Mouse (Mus musculus) common myeloid progenitor, adult 5-6 weeks (primary cell): ENCODE results near the gene Ssx2ip. TPM values are rescaled to one million over a fixed set of nuclear protein-coding genes. Genes with fewer than 3 reads are reported as not detected.
"Not testable (repeated sequence)": the region's sequence is repeated elsewhere in the genome, so short reads cannot be mapped to it uniquely, and the experiment has no call there.

Source experiments
- ATAC-seq: replicated peaks from 2 replicates; pipeline ENCODE4 v1.8.0; 2016; ENCODE audit warnings: low read depth, mild to moderate bottlenecking, moderate TSS enrichment, inconsistent platforms; ENCODE audit not compliant: poor library complexity, severe bottlenecking
- total RNA-seq: library from RNA; stranded (forward); fragments of 200-1000, 187-1606 nt; gene quantifications from 2 replicates; pipeline ENCODE4 v1.2.3, GENCODE M21; 2017

Ssx2ip gene
- total RNA-seq, 1 experiment from 2014 or later = 35.7 TPM

DNA sequence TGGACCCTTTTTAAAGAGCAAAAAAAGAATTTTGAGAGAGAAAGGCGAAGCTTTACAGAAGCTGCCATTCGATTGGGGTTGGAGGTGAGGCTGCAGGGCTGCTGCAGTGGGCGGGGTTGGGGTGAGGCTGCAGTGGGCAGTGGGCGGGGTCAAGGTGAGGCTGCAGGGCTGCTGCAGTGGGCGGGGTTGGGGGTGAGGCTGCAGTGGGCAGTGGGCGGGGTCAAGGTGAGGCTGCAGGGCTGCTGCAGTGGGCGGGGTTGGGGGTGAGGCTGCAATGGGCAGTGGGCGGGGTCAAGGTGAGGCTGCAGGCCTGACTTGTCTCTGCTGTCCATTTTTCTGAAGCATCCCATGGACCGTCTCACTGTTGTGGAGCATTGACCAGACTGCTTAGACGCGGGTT, 28.6 kb downstream of the Ssx2ip start:
- ATAC-seq = not testable (repeated sequence)

DNA sequence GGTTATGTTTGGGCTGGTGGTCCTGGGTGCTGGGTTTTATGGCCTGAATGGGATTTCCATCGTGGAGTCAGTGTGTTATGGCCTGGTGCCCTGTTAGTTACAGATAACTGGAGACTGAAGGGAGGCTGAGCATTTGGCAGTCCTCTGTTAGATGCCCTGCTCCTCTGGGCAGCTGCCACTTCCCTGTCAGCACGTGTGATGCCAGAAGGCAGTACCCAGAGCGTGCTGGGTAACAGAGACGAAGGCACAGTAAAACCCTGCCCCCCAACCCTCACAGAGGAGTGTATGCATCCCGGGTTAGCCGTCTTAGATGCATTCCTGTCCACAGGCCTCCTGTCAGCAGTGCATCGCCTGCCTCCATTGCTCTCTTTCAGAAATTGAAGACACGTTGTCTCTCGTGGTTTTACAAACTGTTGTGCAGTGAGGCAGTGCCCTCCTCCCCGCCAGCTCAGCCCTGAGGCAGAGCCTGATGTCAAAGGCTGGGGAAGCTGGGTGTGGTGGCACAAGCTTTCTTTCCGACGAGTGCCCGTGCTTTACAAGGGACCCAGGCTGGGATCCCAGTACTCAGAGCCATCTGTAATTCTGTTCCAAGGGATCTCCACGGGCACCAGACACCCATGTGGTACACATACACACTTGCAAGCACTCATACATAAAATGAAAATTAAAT, 29.4 kb downstream of the Ssx2ip start:
- ATAC-seq = no peak

GRCm38 (mm10) chr3:146434686-146435085, 30.2 kb downstream of the Ssx2ip start:
- no peak for ATAC-seq

GRCm38 (mm10) chr3:146435533-146435932, 31.1 kb downstream of the Ssx2ip start:
- no peak for ATAC-seq

GRCm38 (mm10) chr3:146436114-146436513, 31.7 kb downstream of the Ssx2ip start:
- no peak for ATAC-seq

- ATAC-seq = no peak
These were observed 35.6 kb downstream of the Ssx2ip start for GRCm38 (mm10) chr3:146440011-146440410.

GRCm38 (mm10) chr3:146440422-146440821, 36.0 kb downstream of the Ssx2ip start:
- no peak for ATAC-seq

GRCm38 (mm10) chr3:146442484-146442883, 38.0 kb downstream of the Ssx2ip start:
- no peak for ATAC-seq

- ATAC-seq = no peak
These were observed 38.5 kb downstream of the Ssx2ip start for GRCm38 (mm10) chr3:146442936-146443335.

DNA sequence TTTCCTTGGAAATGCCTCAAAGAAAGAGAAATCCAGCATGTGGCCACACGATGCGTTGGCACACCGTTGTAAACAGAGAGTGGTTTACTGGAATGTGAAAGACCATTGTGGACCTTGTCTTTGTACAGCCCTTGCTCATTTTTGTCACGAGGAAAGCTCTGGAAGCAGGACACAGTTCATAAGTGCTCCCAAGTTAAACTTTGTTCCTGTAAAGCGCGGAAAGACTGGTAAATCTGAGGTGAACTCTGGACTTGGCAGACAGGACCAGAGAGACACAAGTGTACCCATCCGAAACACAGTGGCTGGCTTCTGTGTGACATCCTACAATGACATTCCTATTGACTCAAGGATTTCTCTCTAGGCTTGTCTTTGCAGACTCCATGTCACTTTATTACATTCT, 38.9 kb downstream of the Ssx2ip start:
- no peak for ATAC-seq

- ATAC-seq = no peak
These were observed 40.4 kb downstream of the Ssx2ip start for GRCm38 (mm10) chr3:146444880-146445279.

GRCm38 (mm10) chr3:146447156-146447555, 42.7 kb downstream of the Ssx2ip start:
- no peak for ATAC-seq

GRCm38 (mm10) chr3:146447598-146447997, 43.2 kb downstream of the Ssx2ip start:
- no peak for ATAC-seq

- no peak for ATAC-seq
These were observed 43.9 kb downstream of the Ssx2ip start for GRCm38 (mm10) chr3:146448372-146448771.

GRCm38 (mm10) chr3:146448969-146449368, 44.5 kb downstream of the Ssx2ip start:
- ATAC-seq = no peak

- 0 out of 2 replicates have a peak, but pooled peaks have one; percentile 0 for ATAC-seq
These were observed 45.4 kb downstream of the Ssx2ip start, which contains the start of gene Ctbs for GRCm38 (mm10) chr3:146449745-146450250. Gene Ctbs (plus strand): TSS chr3:146449795.

GRCm38 (mm10) chr3:146450371-146450841, 46.0 kb downstream of the Ssx2ip start:
- ATAC-seq = peak; percentile 92

GRCm38 (mm10) chr3:146451375-146451774, 46.9 kb downstream of the Ssx2ip start:
- ATAC-seq = no peak

DNA sequence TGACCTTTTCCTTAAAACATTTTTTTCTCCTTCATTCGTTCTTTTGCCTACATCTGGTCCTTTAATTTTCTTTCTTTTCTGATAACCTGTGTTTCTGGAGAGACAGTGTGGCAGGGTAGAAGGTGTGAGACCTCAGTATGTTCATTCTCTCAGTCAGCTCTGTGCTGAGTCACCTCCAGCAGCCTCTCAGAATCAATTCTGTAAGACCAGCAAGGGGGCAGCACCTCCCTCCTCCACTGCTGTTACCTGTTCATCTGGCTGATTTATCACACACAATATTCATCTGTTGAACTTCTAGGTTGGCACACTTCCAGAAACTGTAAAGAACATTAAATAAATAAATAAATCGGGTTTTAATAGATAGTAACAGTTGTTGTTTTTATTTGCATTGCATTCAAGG, 58.5 kb downstream of the Ssx2ip start:
- no peak for ATAC-seq

- ATAC-seq = no peak
These were observed 64.8 kb downstream of the Ssx2ip start for GRCm38 (mm10) chr3:146469226-146469625.

DNA sequence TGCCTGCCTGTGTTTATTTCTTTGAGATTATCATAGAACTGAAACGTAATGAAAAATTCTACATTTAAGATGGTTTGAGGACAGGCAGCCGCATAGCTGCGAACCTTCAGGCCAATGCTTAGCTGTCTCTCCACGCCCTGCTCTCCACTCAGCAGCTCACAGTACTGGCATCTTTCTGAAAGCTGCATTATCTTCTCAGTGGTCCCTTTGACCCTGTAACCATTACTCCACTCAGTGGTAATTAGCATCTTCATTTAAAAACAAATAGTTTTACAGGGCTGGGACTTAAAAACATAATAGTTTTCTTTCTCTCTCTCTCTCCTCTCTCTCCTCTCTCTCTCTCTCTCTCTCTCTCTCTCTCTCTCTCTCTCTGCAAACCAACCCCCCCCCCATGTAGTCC, 68.2 kb downstream of the Ssx2ip start:
- ATAC-seq = no peak

DNA sequence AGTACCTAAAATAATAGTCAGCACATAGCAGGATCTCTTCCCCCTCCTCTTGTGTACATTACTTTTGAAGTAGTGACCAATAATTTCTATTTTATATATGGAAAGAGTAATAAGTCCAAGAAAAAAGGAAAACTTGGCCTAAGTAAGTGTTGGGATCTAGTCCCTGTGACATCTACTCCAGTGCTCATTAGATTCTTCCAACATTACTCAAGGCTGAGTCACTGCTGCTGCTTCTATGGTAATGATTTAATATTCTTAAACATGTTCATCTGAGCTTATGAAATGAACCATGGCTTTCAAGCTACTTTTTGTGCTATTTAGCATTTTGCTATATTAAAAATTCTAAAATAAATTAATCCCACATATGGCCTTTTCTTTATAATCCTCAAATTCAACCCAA, 69.3 kb downstream of the Ssx2ip start:
- no peak for ATAC-seq
